Mouse (Mus musculus): Measurements from ENCODE around the gene Map3k20.

- TF ChIP-seq CTCF (conservative IDR thresholded peaks at IDR 0.05; ENCODE audit: low read length), result no peak
- no peak for TF ChIP-seq POU5F1 (IDR thresholded peaks at IDR 0.05; ENCODE audit: borderline replicate concordance, low read length)
Measured at GRCm38 (mm10) chr2:72297716-72298082, 12.3 kb downstream of the Map3k20 start.
